Mouse (Mus musculus) lung, embryonic 14.5 days (tissue): ENCODE measurements around the gene Map4k2. TPM values are rescaled to one million over a fixed set of nuclear protein-coding genes. Genes with fewer than 3 reads are reported as not detected.

ENCODE experiments used
- ATAC-seq: fragments of 200-750 bp; cut with Nextera tagmentation; 2 replicates; pipeline ENCODE4 v1.8.0; 2017; ENCODE audit warnings: mild to moderate bottlenecking, moderate TSS enrichment, moderate library complexity; ENCODE audit not compliant: insufficient read depth
- DNase-seq: peaks from one replicate; pipeline ENCODE4 v3.0.0-alpha.2; 2015
- H3K27ac ChIP-seq: fragments of 300-500 bp; sonication (generic); 2 replicates; pipeline ENCODE4 v1.5.1; 2014; ENCODE audit warnings: low read depth, mild to moderate bottlenecking, moderate library complexity
- H3K27me3 ChIP-seq: fragments of 300-500 bp; sonication (generic); 2 replicates; pipeline ENCODE4 v1.6.1; 2014; ENCODE audit warnings: low read length, control low read depth; ENCODE audit not compliant: insufficient read depth
- H3K36me3 ChIP-seq: fragments of 300-500 bp; sonication (generic); 2 replicates; pipeline ENCODE4 v1.6.1; 2014; ENCODE audit warnings: control low read depth; ENCODE audit not compliant: insufficient read depth
- H3K4me1 ChIP-seq: fragments of 300-500 bp; sonication (generic); 2 replicates; pipeline ENCODE4 v1.6.1; 2014; ENCODE audit warnings: antibody characterized with exemption, control low read depth; ENCODE audit not compliant: insufficient read depth
- H3K4me2 ChIP-seq: fragments of 300-500 bp; sonication (generic); 2 replicates; pipeline ENCODE4 v1.6.1; 2014; ENCODE audit warnings: mild to moderate bottlenecking
- H3K4me3 ChIP-seq: fragments of 300-500 bp; sonication (generic); 2 replicates; pipeline ENCODE4 v1.5.1; 2014; ENCODE audit warnings: low read depth, low read length
- H3K9ac ChIP-seq: fragments of 300-500 bp; sonication (generic); 2 replicates; pipeline ENCODE4 v1.6.1; 2014
- H3K9me3 ChIP-seq: fragments of 300-500 bp; sonication (generic); 2 replicates; pipeline ENCODE4 v1.6.1; 2016; ENCODE audit warnings: low read depth, low read length, control low read depth
- CTCF ChIP-seq: IDR thresholded peaks from 2 replicates; pipeline ENCODE4 v1.5.1; 2016; ENCODE audit warnings: antibody characterized with exemption, low read depth
- WGBS: fragments of 180-500 bp; shearing (Covaris S2); extraction: QIAGEN DNeasy Blood & Tissue Kit; methylation state at CpG from one replicate; pipeline ENCODE4 v1.1.7; 2014; 5-methylcytosine and 5-hydroxymethylcytosine counted together
- polyA plus RNA-seq: library from polyadenylated mRNA; unstranded; fragments of >200 nt; fragmentation: Nextera tagmentation; extraction: Ambion mirVana; gene quantifications from 2 replicates; pipeline ENCODE4 v1.2.1, GENCODE M21; 2014

Map4k2 gene
- polyA plus RNA-seq, 1 experiment from 2014 or later: 22.2 TPM

DNA sequence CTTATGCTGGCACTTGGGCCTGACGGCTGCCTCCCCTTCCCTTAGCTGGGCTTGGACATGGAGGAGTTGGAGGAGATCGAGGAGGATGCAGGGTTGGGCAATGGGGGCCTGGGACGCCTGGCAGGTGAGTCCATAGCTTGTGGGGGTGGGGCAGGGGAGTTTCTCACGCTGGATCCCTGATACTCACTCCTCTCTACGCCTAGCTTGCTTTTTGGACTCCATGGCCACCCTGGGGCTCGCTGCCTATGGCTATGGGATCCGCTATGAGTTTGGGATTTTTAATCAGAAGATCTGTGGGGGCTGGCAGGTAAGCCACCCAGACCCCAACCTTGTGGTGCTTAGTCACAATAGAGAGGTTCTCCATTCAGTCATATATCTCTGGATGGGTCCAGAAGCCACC is 44.9 kb downstream of the Map4k2 start:
- Histone ChIP-seq H3K9me3 (no peaks in the 10 kb centered on the region), H3K27me3 (no peaks in the 10 kb centered on the region), H3K36me3 (no peaks in the 10 kb centered on the region), H3K9ac (0 out of 2 replicates have a peak overlapping the region, but pooled peaks have one; percentile 9), H3K4me2 (peak overlapping the region; percentile 15; the same call in 1 of the 2 replicates), H3K4me3 (no peak overlapping the region), H3K27ac (no peak overlapping the region), H3K4me1 (no peaks in the 10 kb centered on the region)
- TF ChIP-seq CTCF: no peak
- DNase-seq (no peak), ATAC-seq (no peak)
- WGBS: 72% methylated on average over 7 of the region's 7 CpGs

DNA sequence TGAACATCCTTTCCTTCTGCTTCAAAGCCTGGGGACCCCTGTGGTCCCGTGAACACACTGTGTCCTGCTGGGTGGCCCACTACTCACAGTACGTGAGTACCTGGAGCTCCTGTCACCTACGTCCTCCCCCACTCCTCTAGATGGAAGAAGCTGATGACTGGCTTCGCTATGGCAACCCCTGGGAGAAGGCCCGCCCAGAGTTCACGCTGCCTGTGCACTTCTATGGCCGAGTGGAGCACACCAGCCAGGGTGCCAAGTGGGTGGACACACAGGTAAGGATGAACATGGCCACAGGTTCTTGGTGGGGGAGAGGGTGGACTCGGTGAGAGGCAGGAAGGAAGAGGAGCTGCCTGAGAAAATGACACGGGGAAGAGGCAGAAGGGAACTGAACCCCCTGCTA is 45.3 kb downstream of the Map4k2 start:
- DNase-seq: no peak
- no peak overlapping the region for H3K27ac ChIP-seq
- TF ChIP-seq CTCF: no peak
- no peak overlapping the region for H3K4me2 ChIP-seq
- no peak overlapping the region for H3K4me3 ChIP-seq
- no peak for ATAC-seq
- no peak overlapping the region for H3K9ac ChIP-seq
- H3K27me3 ChIP-seq: no peaks in the 10 kb centered on the region
- 53% methylated on average over 9 of the region's 9 CpGs for WGBS
- no peaks in the 10 kb centered on the region for H3K9me3 ChIP-seq
- H3K36me3 ChIP-seq: no peaks in the 10 kb centered on the region
- no peaks in the 10 kb centered on the region for H3K4me1 ChIP-seq

DNA sequence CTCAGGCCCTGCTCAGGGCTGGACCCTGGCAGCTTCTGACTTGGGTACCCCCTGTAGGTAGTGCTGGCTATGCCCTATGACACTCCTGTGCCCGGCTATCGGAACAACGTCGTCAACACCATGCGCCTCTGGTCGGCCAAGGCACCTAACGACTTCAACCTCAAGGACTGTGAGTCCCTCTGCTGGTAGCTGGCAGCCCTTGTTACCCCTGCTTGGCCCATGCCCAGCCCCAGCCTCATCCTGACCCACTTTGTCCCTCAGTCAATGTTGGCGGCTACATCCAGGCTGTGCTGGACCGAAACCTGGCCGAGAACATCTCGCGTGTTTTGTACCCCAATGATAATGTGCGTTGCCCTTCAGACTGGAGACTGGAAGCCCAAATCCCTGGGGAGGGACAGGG is 47.1 kb downstream of the Map4k2 start:
- 0 out of 2 replicates have a peak, but pooled peaks have one; percentile 3 for TF ChIP-seq CTCF
- 75% methylated on average over 13 of the region's 13 CpGs for WGBS
- H3K4me1 ChIP-seq: no peaks in the 10 kb centered on the region
- H3K9ac ChIP-seq: no peak overlapping the region
- no peak overlapping the region for H3K4me3 ChIP-seq
- ATAC-seq (no peak), DNase-seq (no peak)
- H3K36me3 ChIP-seq: no peaks in the 10 kb centered on the region
- no peak overlapping the region for H3K4me2 ChIP-seq
- no peak overlapping the region for H3K27ac ChIP-seq
- H3K27me3 ChIP-seq: no peaks in the 10 kb centered on the region
- H3K9me3 ChIP-seq: no peaks in the 10 kb centered on the region

DNA sequence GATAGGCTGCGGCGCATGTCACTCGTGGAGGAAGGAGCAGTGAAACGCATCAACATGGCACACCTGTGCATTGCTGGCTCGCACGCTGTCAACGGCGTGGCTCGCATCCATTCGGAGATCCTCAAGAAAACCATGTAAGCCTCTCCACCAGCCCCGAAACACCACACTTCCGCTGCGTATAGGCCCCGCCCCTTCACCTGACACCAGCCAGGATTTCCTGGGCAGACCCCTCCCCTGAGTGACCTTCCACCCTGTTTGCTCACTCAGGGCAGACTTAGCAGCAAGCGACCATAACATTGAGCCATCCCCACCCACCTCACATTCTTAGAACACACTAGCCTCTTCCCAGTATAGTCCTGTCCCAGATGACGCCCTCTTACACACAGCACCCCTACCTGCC is 48.9 kb downstream of the Map4k2 start:
- Histone ChIP-seq H3K9me3 (no peaks in the 10 kb centered on the region), H3K36me3 (no peaks in the 10 kb centered on the region), H3K4me3 (peak overlapping the region; percentile 26), H3K27ac (no peak overlapping the region), H3K4me2 (peak overlapping the region; percentile 59), H3K27me3 (no peaks in the 10 kb centered on the region), H3K4me1 (no peaks in the 10 kb centered on the region), H3K9ac (peak overlapping the region; percentile 2; the same call in 1 of the 2 replicates)
- ATAC-seq (no peak), DNase-seq (peak; percentile 34)
- 6% methylated on average over 16 of the region's 16 CpGs for WGBS
- TF ChIP-seq CTCF: no peak

DNA sequence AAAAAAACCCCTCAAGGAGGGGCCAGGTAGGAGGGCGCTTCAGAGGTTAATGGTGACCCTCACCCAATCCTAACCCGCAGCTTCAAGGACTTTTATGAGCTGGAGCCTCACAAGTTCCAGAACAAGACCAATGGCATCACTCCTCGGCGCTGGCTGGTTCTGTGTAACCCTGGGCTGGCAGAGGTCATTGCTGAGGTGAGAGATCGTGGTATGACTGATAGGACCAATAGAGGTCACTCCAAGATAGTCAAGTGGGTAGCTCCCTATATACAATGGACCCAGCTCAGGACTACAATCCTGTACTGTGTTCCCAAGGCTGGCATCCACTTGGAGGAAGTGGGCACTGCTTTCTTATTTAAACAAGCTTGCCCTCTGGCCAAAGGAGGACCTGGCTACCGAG is 49.3 kb downstream of the Map4k2 start:
- no peaks in the 10 kb centered on the region for H3K27me3 ChIP-seq
- ATAC-seq (no peak), DNase-seq (no peak)
- H3K4me1 ChIP-seq: no peaks in the 10 kb centered on the region
- H3K9me3 ChIP-seq: no peaks in the 10 kb centered on the region
- 51% methylated on average over 6 of the region's 6 CpGs for WGBS
- no peak for TF ChIP-seq CTCF
- no peak overlapping the region for H3K9ac ChIP-seq
- H3K4me3 ChIP-seq: no peak overlapping the region
- peak overlapping the region; percentile 59 for H3K4me2 ChIP-seq
- no peaks in the 10 kb centered on the region for H3K36me3 ChIP-seq
- no peak overlapping the region for H3K27ac ChIP-seq

DNA sequence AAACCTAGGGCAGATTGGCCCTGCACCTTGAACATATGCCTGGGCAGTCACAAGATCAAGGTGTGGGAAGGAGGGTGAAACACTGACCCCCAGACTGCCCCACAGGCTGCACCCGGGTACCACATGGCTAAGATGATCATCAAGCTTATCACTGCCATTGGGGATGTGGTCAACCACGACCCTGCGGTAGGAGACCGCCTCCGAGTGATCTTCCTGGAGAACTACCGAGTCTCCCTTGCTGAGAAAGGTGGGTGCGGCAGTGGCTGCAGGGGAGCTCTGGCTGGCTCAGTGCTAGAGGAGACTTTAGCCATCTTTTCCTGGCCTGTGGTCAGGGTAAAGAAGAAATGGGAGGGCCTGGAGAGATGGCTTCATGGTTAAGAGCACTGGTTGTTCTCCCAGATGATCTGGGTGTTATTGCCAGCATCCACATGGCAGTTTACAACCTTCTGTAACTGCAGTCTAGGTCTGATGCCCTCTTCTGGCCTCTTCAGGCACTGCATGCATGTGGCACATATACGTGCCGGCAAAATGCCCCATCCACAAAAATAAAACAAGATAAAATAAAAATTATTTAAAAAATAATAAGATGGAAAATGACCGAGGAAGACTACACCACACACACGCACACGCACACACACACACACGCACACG is 51.9 kb downstream of the Map4k2 start:
- no peaks in the 10 kb centered on the region for H3K36me3 ChIP-seq
- TF ChIP-seq CTCF: peak; percentile 46
- no peak for DNase-seq
- no peak overlapping the region for H3K4me3 ChIP-seq
- H3K27ac ChIP-seq: no peak overlapping the region
- no peak overlapping the region for H3K9ac ChIP-seq
- 90% methylated on average over 14 of the region's 14 CpGs for WGBS
- H3K27me3 ChIP-seq: 0 out of 2 replicates have a peak, but pooled peaks cover under 1% of the 10 kb centered on the region
- H3K4me1 ChIP-seq: no peaks in the 10 kb centered on the region
- H3K4me2 ChIP-seq: no peak overlapping the region
- ATAC-seq: no peak
- no peaks in the 10 kb centered on the region for H3K9me3 ChIP-seq

DNA sequence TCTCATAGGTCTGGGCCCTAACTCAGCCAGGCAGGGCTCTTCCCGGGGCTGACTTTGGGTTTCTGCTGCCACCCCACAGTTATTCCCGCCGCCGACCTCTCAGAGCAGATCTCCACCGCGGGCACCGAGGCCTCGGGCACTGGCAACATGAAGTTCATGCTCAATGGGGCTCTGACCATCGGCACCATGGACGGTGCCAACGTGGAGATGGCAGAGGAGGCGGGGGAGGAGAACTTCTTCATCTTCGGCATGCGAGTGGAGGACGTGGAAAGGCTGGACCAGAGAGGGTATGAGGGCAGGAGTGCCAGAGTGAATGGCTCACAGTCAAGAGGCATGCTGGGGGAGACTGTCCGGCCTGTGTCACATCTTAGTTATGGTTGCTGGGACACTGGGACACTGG is 52.7 kb downstream of the Map4k2 start:
- H3K27ac ChIP-seq: no peak overlapping the region
- H3K4me2 ChIP-seq: no peak overlapping the region
- H3K27me3 ChIP-seq: 0 out of 2 replicates have a peak, but pooled peaks cover 4% of the 10 kb centered on the region
- no peaks in the 10 kb centered on the region for H3K4me1 ChIP-seq
- no peaks in the 10 kb centered on the region for H3K36me3 ChIP-seq
- H3K4me3 ChIP-seq: no peak overlapping the region
- DNase-seq (no peak), ATAC-seq (no peak)
- no peaks in the 10 kb centered on the region for H3K9me3 ChIP-seq
- TF ChIP-seq CTCF: no peak
- WGBS: 86% methylated on average over 16 of the region's 16 CpGs
- H3K9ac ChIP-seq: no peak overlapping the region
